Mouse (Mus musculus) hindbrain, embryonic 11.5 days (tissue): Measurements from ENCODE around the gene Gm826. TPM values are rescaled to one million over a fixed set of nuclear protein-coding genes. Genes with fewer than 3 reads are reported as not detected.

Source experiments
- ATAC-seq: fragments of 200-750 bp; cut with Nextera tagmentation; 2 replicates; pipeline ENCODE4 v1.8.0; 2017; ENCODE audit warnings: mild to moderate bottlenecking, moderate TSS enrichment, moderate library complexity; ENCODE audit not compliant: low FRiP score
- DNase-seq: peaks from one replicate; pipeline ENCODE4 v3.0.0-alpha.2; 2015; ENCODE audit warnings: low spot score
- H3K27ac ChIP-seq: fragments of 300-500 bp; sonication (generic); 2 replicates; pipeline ENCODE4 v1.5.1; 2014; ENCODE audit warnings: mild to moderate bottlenecking, low read depth, low read length
- H3K27me3 ChIP-seq: fragments of 300-500 bp; sonication (generic); 2 replicates; pipeline ENCODE4 v1.6.1; 2014; ENCODE audit warnings: mild to moderate bottlenecking, low read length, moderate library complexity, mixed read lengths; ENCODE audit not compliant: control insufficient read depth, insufficient read depth
- H3K36me3 ChIP-seq: fragments of 300-500 bp; sonication (generic); 2 replicates; pipeline ENCODE4 v1.6.1; 2014; ENCODE audit warnings: mild to moderate bottlenecking, low read length, moderate library complexity, mixed read lengths; ENCODE audit not compliant: control insufficient read depth, insufficient read depth
- H3K4me1 ChIP-seq: fragments of 300-500 bp; sonication (generic); replicated peaks from 2 replicates; pipeline ENCODE4 v1.6.1; 2014; ENCODE audit warnings: low read length, mixed read lengths; ENCODE audit not compliant: control insufficient read depth, insufficient read depth
- H3K4me2 ChIP-seq: fragments of 300-500 bp; sonication (generic); replicated peaks from 2 replicates; pipeline ENCODE4 v1.6.1; 2014; ENCODE audit warnings: mild to moderate bottlenecking, low read depth, low read length
- H3K4me3 ChIP-seq: fragments of 300-500 bp; sonication (generic); 2 replicates; pipeline ENCODE4 v1.5.1; 2014; ENCODE audit warnings: low read depth, low read length
- H3K9ac ChIP-seq: fragments of 300-500 bp; sonication (generic); 2 replicates; pipeline ENCODE4 v1.6.1; 2014; ENCODE audit warnings: low read depth, low read length
- H3K9me3 ChIP-seq: fragments of 300-500 bp; sonication (generic); 2 replicates; pipeline ENCODE4 v1.6.1; 2016; ENCODE audit warnings: low read length; ENCODE audit not compliant: control insufficient read depth
- WGBS: fragments of 180-500 bp; shearing (Covaris S2); extraction: QIAGEN DNeasy Blood & Tissue Kit; methylation state at CpG from one replicate; pipeline ENCODE4 v1.1.7; 2014; 5-methylcytosine and 5-hydroxymethylcytosine counted together
- polyA plus RNA-seq: library from polyadenylated mRNA; unstranded; fragments of >200 nt; fragmentation: Nextera tagmentation; extraction: Ambion mirVana; gene quantifications from 2 replicates; pipeline ENCODE4 v1.2.1, GENCODE M21; 2014

Gm826 gene
- polyA plus RNA-seq, 1 experiment from 2014 or later: 0.45 TPM

DNA sequence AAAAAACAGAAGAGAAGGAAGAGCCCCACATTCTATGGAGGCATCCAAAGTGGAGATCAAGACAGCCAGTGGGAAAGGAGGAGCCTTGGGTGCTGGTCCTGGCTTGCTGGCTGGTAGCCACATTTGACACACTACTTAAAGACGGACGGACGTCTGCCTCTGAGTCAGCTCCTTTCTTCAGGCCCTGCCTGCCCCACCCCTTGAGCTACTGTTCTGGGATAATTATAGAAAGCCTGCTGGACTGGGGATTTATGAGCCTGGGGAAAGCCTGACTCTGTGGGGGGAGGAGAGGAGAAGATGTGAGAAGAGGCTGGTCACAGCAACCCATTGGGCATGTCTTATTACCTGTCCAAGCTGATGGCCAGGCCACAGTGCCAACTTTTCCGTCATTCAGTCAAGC, 12.1 kb downstream of the Gm826 start:
- ATAC-seq (no peak), DNase-seq (no peak)
- H3K9me3 ChIP-seq: no peaks in the 10 kb centered on the region
- H3K27me3 ChIP-seq: no peaks in the 10 kb centered on the region
- H3K4me1 ChIP-seq: no peaks in the 10 kb centered on the region
- H3K9ac ChIP-seq: no peak overlapping the region
- no peak overlapping the region for H3K27ac ChIP-seq
- 80% methylated on average over 4 of the region's 4 CpGs for WGBS
- no peak overlapping the region for H3K4me3 ChIP-seq
- H3K36me3 ChIP-seq: no peaks in the 10 kb centered on the region
- no peak overlapping the region for H3K4me2 ChIP-seq

DNA sequence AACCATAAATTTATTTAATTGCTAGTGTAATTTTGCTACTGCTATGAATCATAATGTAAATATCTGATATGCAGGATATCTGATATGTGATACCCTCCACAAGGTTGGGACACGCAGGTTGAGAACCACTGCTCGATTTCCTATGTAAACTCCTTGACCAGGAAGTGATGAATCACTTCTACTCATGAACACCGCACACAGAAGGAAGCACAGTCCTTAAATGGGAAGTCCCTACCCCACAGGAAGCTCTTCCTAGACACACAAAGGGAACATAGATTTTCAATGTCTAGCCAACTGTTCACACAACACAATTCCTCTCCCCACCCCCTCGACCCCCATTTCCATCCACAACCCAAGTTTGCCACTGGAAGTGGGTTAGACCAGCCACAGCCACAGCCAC, 15.7 kb downstream of the Gm826 start:
- no peak for DNase-seq
- Histone ChIP-seq H3K9ac (no peak overlapping the region), H3K9me3 (no peaks in the 10 kb centered on the region), H3K27ac (no peak overlapping the region), H3K27me3 (no peaks in the 10 kb centered on the region), H3K36me3 (no peaks in the 10 kb centered on the region), H3K4me3 (no peak overlapping the region), H3K4me2 (no peak overlapping the region), H3K4me1 (no peaks in the 10 kb centered on the region)
- no peak for ATAC-seq
- 83% methylated on average over 4 of the region's 4 CpGs for WGBS

DNA sequence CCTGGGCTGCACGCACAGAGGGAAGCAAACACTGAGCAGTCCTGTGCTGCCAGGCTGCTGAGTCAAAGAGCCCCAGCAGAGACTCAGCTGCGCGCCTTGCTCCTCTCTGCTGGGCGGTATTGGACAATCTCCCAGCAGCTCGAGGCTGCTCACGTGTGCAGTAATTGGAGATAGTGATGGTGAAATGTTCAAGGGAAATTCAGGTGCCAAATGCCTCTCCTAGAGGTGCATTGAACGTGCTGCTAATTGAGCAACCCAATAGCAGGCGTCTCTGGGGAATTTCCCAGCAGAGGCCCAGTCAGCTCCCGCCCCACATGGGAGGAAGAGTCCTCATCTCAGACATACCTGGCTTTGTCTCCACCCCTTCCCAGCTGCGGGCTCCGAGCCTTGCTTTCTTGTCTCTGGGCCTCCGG, 20.4 kb downstream of the Gm826 start:
- no peak overlapping the region for H3K4me2 ChIP-seq
- no peaks in the 10 kb centered on the region for H3K4me1 ChIP-seq
- no peaks in the 10 kb centered on the region for H3K36me3 ChIP-seq
- DNase-seq (no peak), ATAC-seq (no peak)
- no peaks in the 10 kb centered on the region for H3K9me3 ChIP-seq
- no peak overlapping the region for H3K4me3 ChIP-seq
- WGBS: 36% methylated on average over 12 of the region's 12 CpGs
- no peak overlapping the region for H3K9ac ChIP-seq
- H3K27me3 ChIP-seq: no peaks in the 10 kb centered on the region
- H3K27ac ChIP-seq: no peak overlapping the region

DNA sequence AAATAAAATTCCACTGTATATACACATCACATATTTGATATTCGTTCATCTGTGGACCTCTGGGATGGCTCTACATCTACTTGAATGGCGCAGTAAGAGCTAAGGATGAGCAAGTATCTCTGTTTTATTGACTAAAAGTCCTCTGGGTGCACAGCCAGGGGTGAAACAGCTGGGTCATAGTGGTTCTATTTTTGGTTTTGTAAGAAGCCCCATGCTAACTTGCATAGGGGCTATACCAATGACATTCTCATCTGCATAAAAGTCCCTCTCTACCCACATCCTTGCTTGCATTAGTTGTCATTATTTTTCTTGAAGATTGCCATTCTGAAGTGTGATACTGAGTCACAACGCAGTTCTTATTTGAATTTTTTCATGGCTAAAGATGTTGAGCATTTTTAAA, 28.9 kb downstream of the Gm826 start:
- no peak overlapping the region for H3K4me3 ChIP-seq
- ATAC-seq: no peak
- H3K36me3 ChIP-seq: no peaks in the 10 kb centered on the region
- no peak overlapping the region for H3K9ac ChIP-seq
- no peak overlapping the region for H3K4me2 ChIP-seq
- no peaks in the 10 kb centered on the region for H3K27me3 ChIP-seq
- no peak for DNase-seq
- 87% methylated on average over 3 of the region's 3 CpGs for WGBS
- H3K4me1 ChIP-seq: no peaks in the 10 kb centered on the region
- H3K27ac ChIP-seq: no peak overlapping the region
- no peaks in the 10 kb centered on the region for H3K9me3 ChIP-seq

DNA sequence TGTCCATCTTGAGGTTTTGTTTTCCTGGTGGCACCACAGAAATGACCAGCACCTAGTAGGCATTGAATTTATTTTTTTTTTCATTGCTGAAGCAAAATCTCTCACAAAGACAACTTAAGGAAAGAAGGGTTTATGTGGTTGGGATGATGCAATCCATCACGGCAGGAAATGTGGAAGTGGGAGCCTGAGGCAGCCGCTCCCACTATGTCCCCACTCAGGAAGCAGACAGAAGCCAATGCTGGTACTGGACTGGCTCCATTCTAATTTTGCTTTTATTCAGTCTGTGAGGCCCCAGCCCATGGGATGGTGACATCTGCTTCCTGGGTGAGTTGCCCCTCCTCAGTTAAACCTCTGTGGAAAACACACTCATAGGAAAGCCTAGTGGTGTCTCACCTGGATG, 30.0 kb downstream of the Gm826 start:
- Histone ChIP-seq H3K27me3 (no peaks in the 10 kb centered on the region), H3K36me3 (no peaks in the 10 kb centered on the region), H3K9ac (no peak overlapping the region), H3K9me3 (no peaks in the 10 kb centered on the region), H3K4me1 (no peaks in the 10 kb centered on the region), H3K4me3 (no peak overlapping the region), H3K4me2 (no peak overlapping the region), H3K27ac (no peak overlapping the region)
- DNase-seq (no peak), ATAC-seq (no peak)
- WGBS: 87% methylated on average over 2 of the region's 2 CpGs

DNA sequence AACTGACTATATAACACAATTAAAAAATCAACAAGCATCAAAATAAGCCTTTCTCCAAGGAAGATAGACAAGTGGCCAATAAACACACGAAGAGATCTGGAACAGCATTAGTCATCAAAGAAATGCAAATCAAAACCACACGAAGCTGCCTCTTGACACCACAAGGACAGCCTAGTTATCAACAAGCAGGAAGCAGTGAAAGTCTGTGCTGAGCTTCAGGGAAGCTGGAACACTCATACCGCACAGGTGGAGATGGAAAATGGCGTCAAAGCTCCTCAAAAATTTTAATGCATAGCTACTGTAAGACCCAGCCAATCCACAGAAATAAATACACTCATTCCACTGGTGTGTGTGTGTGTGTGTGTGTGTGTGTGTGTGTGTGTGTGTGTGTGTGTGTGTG, 31.9 kb downstream of the Gm826 start:
- H3K4me3 ChIP-seq: no peak overlapping the region
- H3K4me1 ChIP-seq: no peaks in the 10 kb centered on the region
- no peaks in the 10 kb centered on the region for H3K9me3 ChIP-seq
- DNase-seq (no peak), ATAC-seq (no peak)
- no peak overlapping the region for H3K4me2 ChIP-seq
- H3K27ac ChIP-seq: no peak overlapping the region
- WGBS: 67% methylated on average over 4 of the region's 4 CpGs
- no peaks in the 10 kb centered on the region for H3K36me3 ChIP-seq
- no peaks in the 10 kb centered on the region for H3K27me3 ChIP-seq
- no peak overlapping the region for H3K9ac ChIP-seq

DNA sequence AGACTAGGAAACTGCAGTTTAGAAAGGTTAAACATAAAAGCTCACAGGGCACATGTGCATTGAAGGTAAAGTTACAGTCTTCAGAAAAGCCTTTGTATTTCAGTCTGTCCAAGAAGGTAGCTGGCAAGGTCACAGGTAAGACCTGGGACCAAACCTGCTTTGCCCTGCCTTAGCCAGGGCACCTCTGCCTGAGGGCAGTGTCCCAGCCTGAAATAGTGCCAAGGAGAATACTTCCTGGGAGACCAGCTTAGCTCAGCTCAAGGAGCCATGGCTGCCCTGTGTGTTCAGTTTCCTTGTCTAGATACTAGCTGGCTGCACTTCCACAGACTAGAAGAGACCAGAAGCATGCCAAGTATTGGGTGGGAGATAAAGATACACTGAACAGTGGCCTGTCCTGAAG, 35.4 kb downstream of the Gm826 start:
- Histone ChIP-seq H3K27ac (no peak overlapping the region), H3K36me3 (no peaks in the 10 kb centered on the region), H3K27me3 (no peaks in the 10 kb centered on the region), H3K4me1 (no peaks in the 10 kb centered on the region), H3K9ac (no peak overlapping the region), H3K4me3 (no peak overlapping the region), H3K9me3 (no peaks in the 10 kb centered on the region), H3K4me2 (no peak overlapping the region)
- DNase-seq (no peak), ATAC-seq (no peak)

DNA sequence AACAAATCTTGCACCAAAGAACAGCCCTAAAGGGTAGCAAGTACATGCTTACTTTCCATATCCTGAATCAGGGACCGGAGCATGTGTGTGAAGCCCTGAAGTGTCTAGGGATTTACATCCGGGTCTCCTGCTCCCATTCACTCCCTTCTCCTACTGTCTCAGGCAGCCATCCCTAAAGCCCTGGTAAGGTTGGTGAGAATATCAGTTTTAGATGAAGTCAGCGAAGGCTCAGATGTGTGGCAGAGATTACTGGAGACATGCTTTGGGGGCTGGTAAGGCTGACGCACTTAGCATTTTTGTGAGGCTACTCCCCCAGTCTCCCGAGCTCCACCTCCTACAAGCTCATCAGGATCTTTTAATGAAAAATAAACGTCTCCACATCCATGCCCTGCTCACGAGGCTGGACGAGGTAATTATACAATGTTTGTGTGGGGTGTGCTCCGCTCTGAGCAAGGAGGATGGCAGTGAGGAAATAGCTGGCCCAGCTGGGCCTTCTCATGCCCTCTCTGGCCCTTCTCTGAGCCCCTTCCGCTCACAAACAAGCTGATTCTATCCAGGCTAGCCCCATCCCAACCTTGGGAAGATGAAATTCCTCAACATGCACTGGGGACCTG, 45.3 kb downstream of the Gm826 start:
- Histone ChIP-seq H3K36me3 (no peaks in the 10 kb centered on the region), H3K4me3 (no peak overlapping the region), H3K4me2 (no peak overlapping the region), H3K27me3 (no peaks in the 10 kb centered on the region), H3K4me1 (no peaks in the 10 kb centered on the region), H3K27ac (no peak overlapping the region), H3K9me3 (no peaks in the 10 kb centered on the region), H3K9ac (no peak overlapping the region)
- 79% methylated on average over 10 of the region's 10 CpGs for WGBS
- ATAC-seq (no peak), DNase-seq (no peak)

DNA sequence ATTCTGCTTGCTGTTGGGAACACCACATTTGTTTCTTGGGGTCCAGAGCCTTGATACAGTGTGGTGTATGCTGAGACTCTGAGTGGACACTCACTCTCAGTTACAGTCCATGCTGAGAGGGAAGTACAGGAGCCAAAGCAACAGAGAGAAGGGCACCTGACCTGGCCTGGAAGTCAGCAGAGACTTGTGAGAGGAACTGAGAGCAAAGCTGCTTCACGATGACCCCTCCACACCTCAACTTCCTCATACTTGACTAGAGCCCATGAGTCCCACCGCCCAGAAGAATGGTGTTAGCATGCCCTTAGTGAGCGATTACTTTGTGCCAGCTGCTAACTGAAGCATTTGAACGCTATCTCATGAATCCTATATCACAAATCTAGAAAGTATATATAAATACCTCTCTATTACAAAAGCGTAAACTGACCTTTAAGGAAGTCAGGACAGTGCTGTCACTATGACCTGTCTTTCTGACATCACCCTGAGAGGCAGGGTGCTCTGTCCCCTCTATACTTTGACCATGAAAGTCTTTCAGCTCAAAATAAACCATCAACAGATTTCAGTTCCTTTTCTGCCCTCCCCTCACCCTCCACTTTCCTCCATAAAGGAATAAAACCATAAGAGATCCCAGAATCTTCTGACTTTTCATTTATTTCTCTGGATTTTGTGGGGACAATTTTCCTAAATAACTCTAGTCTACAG, 57.9 kb downstream of the Gm826 start:
- H3K4me3 ChIP-seq: no peak overlapping the region
- no peak overlapping the region for H3K9ac ChIP-seq
- no peaks in the 10 kb centered on the region for H3K9me3 ChIP-seq
- H3K36me3 ChIP-seq: no peaks in the 10 kb centered on the region
- ATAC-seq (no peak), DNase-seq (no peak)
- H3K27me3 ChIP-seq: no peaks in the 10 kb centered on the region
- H3K4me2 ChIP-seq: no peak overlapping the region
- H3K27ac ChIP-seq: no peak overlapping the region
- WGBS: 94% methylated on average over 5 of the region's 5 CpGs
- H3K4me1 ChIP-seq: no peaks in the 10 kb centered on the region
